Mouse (Mus musculus) E14TG2a.4 (cell line): Measurements from ENCODE around the gene Carmil1.

Experiments
- H3K27me3 ChIP-seq: 2 replicates; pipeline ENCODE4 v1.6.1; 2014; ENCODE audit warnings: low read length, control low read depth; ENCODE audit not compliant: insufficient read depth
- H3K36me3 ChIP-seq: 2 replicates; pipeline ENCODE4 v1.6.1; 2014; ENCODE audit warnings: low read length, control low read depth; ENCODE audit not compliant: insufficient read depth
- H3K4me1 ChIP-seq: replicated peaks from 2 replicates; pipeline ENCODE4 v1.6.1; 2014; ENCODE audit warnings: low read depth, low read length, control low read depth
- H3K4me3 ChIP-seq: replicated peaks from 2 replicates; pipeline ENCODE4 v1.5.1; 2014; ENCODE audit warnings: mild to moderate bottlenecking, low read length
- H3K9me3 ChIP-seq: 2 replicates; pipeline ENCODE4 v1.6.1; 2014; ENCODE audit warnings: low read length, control low read depth
- CTCF ChIP-seq: conservative IDR thresholded peaks from 2 replicates; pipeline ENCODE4 v1.5.1; 2014; ENCODE audit warnings: low read length
- NANOG ChIP-seq: IDR thresholded peaks from 2 replicates; pipeline ENCODE4 v1.6.1; 2014; ENCODE audit warnings: borderline replicate concordance, low read length, mixed read lengths
- POU5F1 ChIP-seq: IDR thresholded peaks from 2 replicates; pipeline ENCODE4 v1.6.1; 2014; ENCODE audit warnings: low read length, borderline replicate concordance

The Carmil1 gene

DNA sequence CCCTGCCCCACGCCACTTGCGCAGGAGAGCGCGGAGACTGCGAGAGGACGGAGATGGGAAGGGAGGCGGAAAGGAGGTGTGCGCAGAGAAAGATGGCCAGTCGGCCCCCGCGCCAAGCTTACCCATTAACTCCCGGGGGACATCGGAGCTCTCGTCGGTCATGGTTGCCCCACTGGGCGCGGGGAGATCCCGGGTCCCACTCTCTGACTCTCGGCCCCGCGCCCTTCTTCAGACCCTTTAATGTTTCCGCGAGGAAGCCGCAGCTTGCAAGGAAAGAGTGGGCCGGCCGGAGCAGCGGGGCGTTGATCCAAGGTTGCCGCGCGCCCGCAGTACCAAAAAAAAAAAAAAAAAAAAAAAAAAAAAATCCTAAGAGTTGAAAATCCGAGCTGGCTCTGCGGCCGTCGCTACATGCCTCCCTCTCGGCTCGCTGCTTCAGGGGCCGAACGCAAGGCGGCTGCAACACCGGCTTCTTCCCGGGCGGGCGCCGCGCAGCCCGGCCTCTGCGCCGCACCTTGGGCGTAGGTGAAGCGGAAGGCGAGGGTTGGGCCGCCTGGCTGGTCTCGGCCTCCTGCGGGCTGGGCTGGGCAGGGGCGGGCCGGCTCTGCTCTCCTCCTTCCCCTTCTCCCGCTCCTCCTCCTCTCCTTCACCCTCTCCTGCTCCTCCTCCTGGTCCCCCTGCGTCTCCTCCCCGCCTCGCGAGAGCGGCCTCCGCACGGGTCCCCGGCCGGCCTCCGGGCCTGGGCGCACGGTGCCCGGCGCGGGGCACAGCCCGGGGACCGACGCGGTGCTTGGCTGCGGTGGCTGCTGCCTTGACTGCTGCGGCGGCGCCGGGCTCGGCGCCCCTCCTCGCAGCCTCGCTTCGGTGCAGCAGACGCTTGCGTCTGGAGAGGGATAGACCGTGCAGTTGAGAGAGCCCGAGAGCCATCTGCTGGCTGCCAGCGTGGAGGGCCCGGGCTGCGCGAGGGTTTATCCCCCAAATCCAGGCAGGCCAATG lies at the start of gene Carmil1:
Carmil1 (minus strand) TSS at position 357 of the 993 bp plus-strand sequence.
- Histone ChIP-seq H3K4me3 (peak within 1 kb of the TSS; percentile 86), H3K36me3 (peaks cover 2% of the 10 kb centered on the region; the same call in 1 of the 2 replicates), H3K27me3 (peaks cover 32% of the 10 kb centered on the region), H3K4me1 (peaks cover 24% of the 10 kb centered on the region), H3K9me3 (no peaks in the 10 kb centered on the region)
- no peak for TF ChIP-seq POU5F1
- no peak for TF ChIP-seq NANOG
- no peak for TF ChIP-seq CTCF

DNA sequence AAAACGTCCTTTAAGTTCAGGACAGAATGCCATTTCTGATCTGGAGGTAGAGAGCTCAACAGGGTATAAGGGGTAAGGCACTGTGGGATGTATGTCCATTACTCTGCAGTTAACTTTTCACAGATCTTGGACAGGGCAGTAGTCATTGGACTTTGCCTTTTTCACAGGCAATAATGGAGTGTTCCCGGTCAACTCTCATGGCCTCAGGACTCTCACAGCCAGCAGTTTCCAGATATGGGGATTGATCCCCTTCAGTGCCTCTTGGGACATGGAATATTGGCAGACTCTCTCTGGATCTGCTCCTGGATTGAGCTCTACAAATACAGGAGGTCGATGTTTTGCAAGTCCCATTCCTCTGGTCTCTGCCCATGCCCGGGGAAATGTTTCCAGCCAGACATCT lies 49.5 kb upstream of the Carmil1 start:
- Histone ChIP-seq H3K36me3 (no peaks in the 10 kb centered on the region), H3K4me1 (no peaks in the 10 kb centered on the region), H3K9me3 (peaks cover 10% of the 10 kb centered on the region), H3K4me3 (no peak overlapping the region), H3K27me3 (no peaks in the 10 kb centered on the region)
- TF ChIP-seq POU5F1 (no peak), NANOG (no peak), CTCF (no peak)

DNA sequence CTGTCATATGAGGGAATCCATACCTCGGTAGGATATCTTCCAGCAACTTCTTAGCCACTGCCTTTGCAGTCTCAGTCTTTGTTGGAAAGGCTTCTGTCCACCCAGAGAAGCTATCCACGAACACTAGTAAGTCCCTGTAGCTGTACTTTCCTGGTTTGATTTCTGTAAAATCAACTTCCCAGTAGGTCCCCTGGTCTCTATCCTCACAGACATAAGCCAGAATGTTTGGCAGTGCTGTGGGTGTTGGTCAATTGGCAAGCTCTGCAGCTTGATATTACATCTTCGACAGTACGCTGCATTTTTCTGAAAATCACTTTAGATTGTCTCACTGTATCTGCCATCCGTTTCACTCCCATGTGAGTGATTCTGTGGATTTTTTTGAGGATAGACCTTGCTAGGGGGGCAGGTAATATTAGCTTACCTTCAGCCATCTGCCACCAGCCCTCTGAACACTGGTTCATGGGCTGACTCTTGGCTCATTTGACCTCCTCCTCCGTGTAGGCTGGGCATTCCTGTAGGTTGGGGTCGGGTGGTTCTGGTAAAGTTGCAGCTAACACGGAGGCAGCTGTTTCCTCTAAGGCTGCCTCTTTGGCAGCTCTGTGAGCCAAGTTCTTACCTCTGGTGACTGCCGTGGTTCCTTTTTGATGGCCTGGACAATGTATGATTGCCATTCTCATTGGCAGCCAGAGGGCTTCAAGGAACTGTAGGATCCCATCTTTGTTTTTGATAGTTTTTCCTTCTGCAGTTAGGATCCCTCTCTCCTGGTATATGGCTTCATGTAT lies 47.6 kb upstream of the Carmil1 start:
- TF ChIP-seq CTCF (no peak), POU5F1 (no peak), NANOG (no peak)
- no peaks in the 10 kb centered on the region for H3K27me3 ChIP-seq
- no peaks in the 10 kb centered on the region for H3K36me3 ChIP-seq
- no peaks in the 10 kb centered on the region for H3K4me1 ChIP-seq
- no peak overlapping the region for H3K4me3 ChIP-seq
- peaks cover 10% of the 10 kb centered on the region for H3K9me3 ChIP-seq

DNA sequence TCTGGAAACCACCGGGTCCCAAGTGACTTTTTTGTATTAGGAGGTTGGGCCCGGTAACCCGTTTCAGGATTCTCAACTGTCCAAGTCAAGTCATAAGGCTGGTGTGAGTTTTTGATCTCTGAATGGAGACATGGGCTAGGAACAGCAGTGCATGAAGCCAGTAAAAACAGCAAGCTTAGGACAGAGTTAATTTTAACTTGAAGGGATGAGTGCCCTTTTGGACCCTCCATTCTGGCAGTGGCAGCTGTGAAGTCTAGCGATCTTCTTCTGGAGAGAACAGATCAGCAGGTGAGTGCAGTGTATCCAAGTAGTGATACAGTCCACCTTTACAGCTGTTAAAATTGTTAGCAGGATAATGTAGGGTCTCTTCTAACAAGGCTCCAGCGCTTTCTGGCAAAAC lies 46.6 kb upstream of the Carmil1 start, which contains the start of gene Cmah:
Cmah (plus strand) TSS at position 204 of the 400 bp plus-strand sequence.
- Histone ChIP-seq H3K4me1 (no peaks in the 10 kb centered on the region), H3K4me3 (no peak within 1 kb of the TSS), H3K27me3 (no peaks in the 10 kb centered on the region), H3K9me3 (peaks cover 10% of the 10 kb centered on the region), H3K36me3 (no peaks in the 10 kb centered on the region)
- TF ChIP-seq POU5F1, result no peak
- no peak for TF ChIP-seq NANOG
- TF ChIP-seq CTCF, result no peak

DNA sequence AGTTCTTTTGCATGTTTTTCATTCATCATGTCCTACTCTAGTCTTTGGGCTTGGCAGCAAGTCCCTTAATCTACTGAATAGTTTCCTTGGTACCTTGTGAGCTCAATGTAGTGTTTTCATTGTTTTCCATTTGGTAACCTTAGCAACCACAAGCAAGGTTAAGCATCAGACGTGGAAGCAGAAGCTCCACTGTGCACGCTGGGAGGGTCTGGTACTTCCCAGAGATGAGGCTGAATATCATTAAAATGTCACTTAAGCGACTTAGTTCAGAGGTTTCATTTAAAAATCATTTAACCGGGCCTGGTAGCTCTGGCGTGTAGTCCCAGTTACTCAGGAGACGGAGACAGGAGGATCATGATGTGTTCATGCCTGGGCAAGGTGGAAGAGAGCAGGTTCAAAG lies 40.7 kb upstream of the Carmil1 start:
- H3K27me3 ChIP-seq, result no peaks in the 10 kb centered on the region
- no peaks in the 10 kb centered on the region for H3K4me1 ChIP-seq
- peaks cover under 1% of the 10 kb centered on the region for H3K9me3 ChIP-seq
- TF ChIP-seq NANOG, result no peak
- no peak for TF ChIP-seq CTCF
- TF ChIP-seq POU5F1, result no peak
- H3K4me3 ChIP-seq, result no peak overlapping the region
- no peaks in the 10 kb centered on the region for H3K36me3 ChIP-seq

DNA sequence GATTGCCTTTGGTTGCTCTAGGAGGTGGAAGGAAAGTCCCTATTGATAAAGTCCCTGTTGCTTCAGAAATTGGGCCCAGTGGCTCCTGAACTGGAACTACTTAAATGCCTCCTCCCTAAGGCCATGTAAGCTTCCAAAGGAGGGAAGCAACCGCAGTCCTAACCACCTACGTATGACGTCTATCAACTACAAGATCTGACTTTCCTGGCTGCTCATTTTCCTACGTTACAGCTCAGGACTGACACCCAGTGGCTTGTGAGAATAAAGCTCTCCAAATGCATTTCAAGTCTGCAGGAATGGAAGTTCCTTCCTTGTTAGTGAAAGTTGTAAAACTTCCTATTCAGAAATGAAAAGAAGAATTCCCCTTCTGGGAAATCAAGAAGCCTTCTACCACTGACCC lies 38.0 kb upstream of the Carmil1 start:
- TF ChIP-seq CTCF, result no peak; the same call in 1 of the 2 replicates
- no peak for TF ChIP-seq POU5F1
- TF ChIP-seq NANOG, result no peak
- Histone ChIP-seq H3K9me3 (no peaks in the 10 kb centered on the region), H3K4me1 (no peaks in the 10 kb centered on the region), H3K27me3 (peaks cover 4% of the 10 kb centered on the region; the same call in 1 of the 2 replicates), H3K4me3 (no peak overlapping the region), H3K36me3 (no peaks in the 10 kb centered on the region)

DNA sequence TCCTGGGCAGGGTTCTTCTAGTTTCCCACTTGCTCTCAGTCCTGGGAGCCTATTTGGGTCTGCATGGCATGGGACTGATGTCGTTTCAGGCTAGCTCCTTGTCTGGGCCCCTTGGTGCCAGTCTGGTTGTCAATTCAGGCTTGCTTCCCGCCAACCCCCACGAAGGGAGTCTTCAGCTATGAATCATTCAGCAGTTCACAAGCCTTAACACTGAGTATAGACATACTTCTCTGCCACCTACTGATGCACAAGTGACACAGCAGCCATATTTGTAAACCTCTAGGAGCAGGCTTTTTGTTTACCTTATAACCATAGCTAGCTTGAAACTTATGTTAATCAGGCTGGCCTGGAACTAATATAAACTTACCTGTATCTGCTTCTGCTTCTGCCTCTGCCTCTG lies 36.0 kb upstream of the Carmil1 start:
- H3K27me3 ChIP-seq, result peaks cover 4% of the 10 kb centered on the region; the same call in 1 of the 2 replicates
- H3K9me3 ChIP-seq, result no peaks in the 10 kb centered on the region
- no peaks in the 10 kb centered on the region for H3K4me1 ChIP-seq
- H3K4me3 ChIP-seq, result no peak overlapping the region
- no peaks in the 10 kb centered on the region for H3K36me3 ChIP-seq
- no peak for TF ChIP-seq POU5F1
- TF ChIP-seq CTCF, result no peak
- TF ChIP-seq NANOG, result no peak

DNA sequence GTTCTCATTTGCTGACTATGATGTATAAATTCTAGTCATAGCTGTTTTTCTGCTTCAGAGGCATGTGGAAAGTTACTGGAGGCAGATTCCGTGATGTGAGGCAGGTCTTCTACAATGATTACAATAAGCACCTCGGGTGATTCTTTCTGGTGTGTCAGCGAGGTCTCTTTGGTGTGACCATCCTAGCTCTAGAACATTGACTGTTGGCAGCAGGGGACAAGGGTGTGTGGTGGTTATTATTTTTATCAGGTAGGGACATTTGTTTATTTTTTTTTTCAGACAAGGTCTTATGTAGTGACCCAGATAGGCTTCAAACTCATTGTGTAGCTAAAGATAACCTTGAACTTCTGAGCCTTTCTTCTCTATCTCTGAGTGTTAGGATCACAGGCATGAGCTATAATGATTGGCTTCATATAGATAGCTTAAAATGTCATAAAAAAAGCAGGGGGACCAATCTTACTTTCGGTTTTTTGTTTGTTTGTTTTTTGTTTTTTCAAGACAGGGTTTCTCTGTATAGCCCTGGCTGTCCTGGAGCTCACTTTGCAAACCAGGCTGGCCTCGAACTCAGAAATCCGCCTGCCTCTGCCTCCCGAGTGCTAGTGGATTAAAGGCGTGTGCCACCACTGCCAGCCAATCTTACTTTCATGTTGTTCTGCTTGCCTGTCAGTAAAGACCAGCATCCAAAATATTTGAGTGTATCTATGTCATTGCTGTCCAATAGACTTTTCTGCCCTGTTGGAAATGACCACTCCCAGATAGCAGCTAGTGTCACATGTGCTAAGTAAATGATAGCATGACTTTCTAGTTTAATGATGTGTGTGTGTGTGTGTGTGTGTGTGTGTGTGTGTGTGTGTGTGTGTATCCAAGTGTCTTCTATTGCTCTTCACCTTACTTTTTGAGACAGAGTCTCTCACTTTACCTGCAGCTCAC lies 30.7 kb upstream of the Carmil1 start:
- Histone ChIP-seq H3K4me3 (no peak overlapping the region), H3K4me1 (no peaks in the 10 kb centered on the region), H3K36me3 (no peaks in the 10 kb centered on the region), H3K27me3 (peaks cover 4% of the 10 kb centered on the region; the same call in 1 of the 2 replicates), H3K9me3 (no peaks in the 10 kb centered on the region)
- TF ChIP-seq CTCF, result no peak
